Mouse (Mus musculus): Measurements from ENCODE around the gene Mgat4a.
A peak's percentile ranks its signal among the peaks of the same experiment; 100 is the strongest.
"Not testable (repeated sequence)": the region's sequence is repeated elsewhere in the genome, so short reads cannot be mapped to it uniquely, and the experiment has no call there.

Mgat4a gene

GRCm38 (mm10) chr1:37531654-37532532 is 8.9 kb downstream of the Mgat4a start:
- no peak for DNase-seq

- DNase-seq = no peak
Observed at GRCm38 (mm10) chr1:37530061-37530460, 10.8 kb downstream of the Mgat4a start.

GRCm38 (mm10) chr1:37526257-37526656 is 14.6 kb downstream of the Mgat4a start:
- DNase-seq = no peak

- DNase-seq = no peak
Observed at GRCm38 (mm10) chr1:37524669-37525068, 16.1 kb downstream of the Mgat4a start.

- DNase-seq = not testable (repeated sequence)
Observed at GRCm38 (mm10) chr1:37524122-37524521, 16.7 kb downstream of the Mgat4a start.

GRCm38 (mm10) chr1:37523548-37523947 is 17.3 kb downstream of the Mgat4a start:
- DNase-seq = not testable (repeated sequence)

- no peak for DNase-seq
Observed at GRCm38 (mm10) chr1:37522101-37522500, 18.7 kb downstream of the Mgat4a start.

GRCm38 (mm10) chr1:37518791-37519190 is 22.0 kb downstream of the Mgat4a start:
- DNase-seq = no peak

GRCm38 (mm10) chr1:37518124-37518720 is 22.6 kb downstream of the Mgat4a start:
- no peak for DNase-seq

GRCm38 (mm10) chr1:37512961-37513431 is 27.8 kb downstream of the Mgat4a start:
- DNase-seq = no peak

GRCm38 (mm10) chr1:37512109-37512640 is 28.6 kb downstream of the Mgat4a start:
- DNase-seq = no peak

- no peak for DNase-seq
Observed at GRCm38 (mm10) chr1:37510193-37510592, 30.6 kb downstream of the Mgat4a start.

GRCm38 (mm10) chr1:37509437-37509836 is 31.4 kb downstream of the Mgat4a start:
- DNase-seq = no peak

- no peak for DNase-seq
Observed at GRCm38 (mm10) chr1:37505348-37505730, 35.5 kb downstream of the Mgat4a start.

GRCm38 (mm10) chr1:37504716-37505347 is 36.0 kb downstream of the Mgat4a start:
- no peak for DNase-seq

GRCm38 (mm10) chr1:37503656-37504055 is 37.2 kb downstream of the Mgat4a start:
- DNase-seq = no peak

- DNase-seq = no peak
Observed at GRCm38 (mm10) chr1:37502354-37502753, 38.5 kb downstream of the Mgat4a start.

- no peak for DNase-seq
Observed at GRCm38 (mm10) chr1:37500723-37501122, 40.1 kb downstream of the Mgat4a start.

GRCm38 (mm10) chr1:37499395-37499794 is 41.4 kb downstream of the Mgat4a start:
- DNase-seq = not testable (repeated sequence)

- peak; percentile 21 for DNase-seq
Observed at GRCm38 (mm10) chr1:37498911-37499310, 41.9 kb downstream of the Mgat4a start.

- DNase-seq = no peak
Observed at GRCm38 (mm10) chr1:37496591-37497280, 44.1 kb downstream of the Mgat4a start.

GRCm38 (mm10) chr1:37495698-37496321 is 45.0 kb downstream of the Mgat4a start:
- DNase-seq = no peak

Measured in embryo, embryonic 11 days (tissue).